Mouse (Mus musculus): Measurements from ENCODE around the gene Tpi1. TPM values are rescaled to one million over a fixed set of nuclear protein-coding genes. Genes with fewer than 3 reads are reported as not detected.

The Tpi1 gene
- 34.6 TPM for polyA plus RNA-seq (2014; fragmentation: Illumina TruSeq; extraction: RNeasy Lipid Tissue Mini Kit (QIAGEN cat#74804); ENCODE audit: low read depth, low replicate concordance)

GRCm38 (mm10) chr6:124813933-124814332, at the start of gene Tpi1:
Tpi1 (minus strand) TSS chr6:124814296.

GRCm38 (mm10) chr6:124856916-124857839, 43.1 kb upstream of the Tpi1 start, which contains the start of gene P3h3:
P3h3 (minus strand) TSS chr6:124857752.

GRCm38 (mm10) chr6:124840241-124841167, 26.4 kb upstream of the Tpi1 start, which contains the start of gene Gnb3:
Gnb3 (minus strand) TSS chr6:124840275.

GRCm38 (mm10) chr6:124828868-124829798, 15.0 kb upstream of the Tpi1 start, which contains the start of the genes Usp5 and Cdca3:
Usp5 (minus strand) TSS chr6:124829484.
Cdca3 (plus strand) TSS chr6:124829547.

GRCm38 (mm10) chr6:124808358-124809012, 5.6 kb downstream of the Tpi1 start, which contains the start of gene Spsb2:
Spsb2 (plus strand) TSS chr6:124808661.

GRCm38 (mm10) chr6:124779222-124779983, 34.7 kb downstream of the Tpi1 start, which contains the start of gene Lrrc23:
Lrrc23 (minus strand) TSS chr6:124779727.

GRCm38 (mm10) chr6:124769101-124769765, 44.9 kb downstream of the Tpi1 start, which contains the start of gene Eno2:
Eno2 (minus strand) TSS chr6:124769673.

Other genes with a start within 250 kb of the Tpi1 start
- gene C1rb, start 244.0 kb downstream of the Tpi1 start, polyA plus RNA-seq (2014; fragmentation: Illumina TruSeq; extraction: RNeasy Lipid Tissue Mini Kit (QIAGEN cat#74804); ENCODE audit: low read depth, low replicate concordance): 0.29 TPM
- 0.29 TPM for gene C1s2, start 178.2 kb downstream of the Tpi1 start, polyA plus RNA-seq (2014; fragmentation: Illumina TruSeq; extraction: RNeasy Lipid Tissue Mini Kit (QIAGEN cat#74804); ENCODE audit: low read depth, low replicate concordance)
- 56.7 TPM for gene Lpcat3, start 151.3 kb downstream of the Tpi1 start, polyA plus RNA-seq (2014; fragmentation: Illumina TruSeq; extraction: RNeasy Lipid Tissue Mini Kit (QIAGEN cat#74804); ENCODE audit: low read depth, low replicate concordance)
- gene Emg1, start 102.1 kb downstream of the Tpi1 start, polyA plus RNA-seq (2014; fragmentation: Illumina TruSeq; extraction: RNeasy Lipid Tissue Mini Kit (QIAGEN cat#74804); ENCODE audit: low read depth, low replicate concordance): 16.4 TPM
- 35.9 TPM for gene Phb2, start 102.0 kb downstream of the Tpi1 start, polyA plus RNA-seq (2014; fragmentation: Illumina TruSeq; extraction: RNeasy Lipid Tissue Mini Kit (QIAGEN cat#74804); ENCODE audit: low read depth, low replicate concordance)
- gene Ptpn6, start 75.6 kb downstream of the Tpi1 start, polyA plus RNA-seq (2014; fragmentation: Illumina TruSeq; extraction: RNeasy Lipid Tissue Mini Kit (QIAGEN cat#74804); ENCODE audit: low read depth, low replicate concordance): 1.5 TPM
- 4.3 TPM for gene Grcc10, start 72.9 kb downstream of the Tpi1 start, polyA plus RNA-seq (2014; fragmentation: Illumina TruSeq; extraction: RNeasy Lipid Tissue Mini Kit (QIAGEN cat#74804); ENCODE audit: low read depth, low replicate concordance)
- not detected for gene Gm45234, start 58.3 kb downstream of the Tpi1 start, polyA plus RNA-seq (2014; fragmentation: Illumina TruSeq; extraction: RNeasy Lipid Tissue Mini Kit (QIAGEN cat#74804); ENCODE audit: low read depth, low replicate concordance)
- gene Atn1, start 57.8 kb downstream of the Tpi1 start, polyA plus RNA-seq (2014; fragmentation: Illumina TruSeq; extraction: RNeasy Lipid Tissue Mini Kit (QIAGEN cat#74804); ENCODE audit: low read depth, low replicate concordance): 1.3 TPM
- gene Eno2, start 44.6 kb downstream of the Tpi1 start, polyA plus RNA-seq (2014; fragmentation: Illumina TruSeq; extraction: RNeasy Lipid Tissue Mini Kit (QIAGEN cat#74804); ENCODE audit: low read depth, low replicate concordance): 2.2 TPM
- gene Lrrc23, start 34.6 kb downstream of the Tpi1 start, polyA plus RNA-seq (2014; fragmentation: Illumina TruSeq; extraction: RNeasy Lipid Tissue Mini Kit (QIAGEN cat#74804); ENCODE audit: low read depth, low replicate concordance): not detected
- not detected for gene Spsb2, start 5.6 kb downstream of the Tpi1 start, polyA plus RNA-seq (2014; fragmentation: Illumina TruSeq; extraction: RNeasy Lipid Tissue Mini Kit (QIAGEN cat#74804); ENCODE audit: low read depth, low replicate concordance)
- 34.7 TPM for gene Usp5, start 15.2 kb upstream of the Tpi1 start, polyA plus RNA-seq (2014; fragmentation: Illumina TruSeq; extraction: RNeasy Lipid Tissue Mini Kit (QIAGEN cat#74804); ENCODE audit: low read depth, low replicate concordance)
- gene Cdca3, start 15.3 kb upstream of the Tpi1 start, polyA plus RNA-seq (2014; fragmentation: Illumina TruSeq; extraction: RNeasy Lipid Tissue Mini Kit (QIAGEN cat#74804); ENCODE audit: low read depth, low replicate concordance): 1.5 TPM
- gene Gnb3, start 26.0 kb upstream of the Tpi1 start, polyA plus RNA-seq (2014; fragmentation: Illumina TruSeq; extraction: RNeasy Lipid Tissue Mini Kit (QIAGEN cat#74804); ENCODE audit: low read depth, low replicate concordance): 0.35 TPM
- gene P3h3, start 43.5 kb upstream of the Tpi1 start, polyA plus RNA-seq (2014; fragmentation: Illumina TruSeq; extraction: RNeasy Lipid Tissue Mini Kit (QIAGEN cat#74804); ENCODE audit: low read depth, low replicate concordance): 0.93 TPM
- not detected for gene Gpr162, start 49.7 kb upstream of the Tpi1 start, polyA plus RNA-seq (2014; fragmentation: Illumina TruSeq; extraction: RNeasy Lipid Tissue Mini Kit (QIAGEN cat#74804); ENCODE audit: low read depth, low replicate concordance)
- 0.29 TPM for gene Cd4, start 73.9 kb upstream of the Tpi1 start, polyA plus RNA-seq (2014; fragmentation: Illumina TruSeq; extraction: RNeasy Lipid Tissue Mini Kit (QIAGEN cat#74804); ENCODE audit: low read depth, low replicate concordance)
- 0.29 TPM for gene Lag3, start 97.4 kb upstream of the Tpi1 start, polyA plus RNA-seq (2014; fragmentation: Illumina TruSeq; extraction: RNeasy Lipid Tissue Mini Kit (QIAGEN cat#74804); ENCODE audit: low read depth, low replicate concordance)
- 243 TPM for gene Ptms, start 105.8 kb upstream of the Tpi1 start, polyA plus RNA-seq (2014; fragmentation: Illumina TruSeq; extraction: RNeasy Lipid Tissue Mini Kit (QIAGEN cat#74804); ENCODE audit: low read depth, low replicate concordance)
- gene Mlf2, start 117.1 kb upstream of the Tpi1 start, polyA plus RNA-seq (2014; fragmentation: Illumina TruSeq; extraction: RNeasy Lipid Tissue Mini Kit (QIAGEN cat#74804); ENCODE audit: low read depth, low replicate concordance): 12.2 TPM
- 32.9 TPM for gene Cops7a, start 151.2 kb upstream of the Tpi1 start, polyA plus RNA-seq (2014; fragmentation: Illumina TruSeq; extraction: RNeasy Lipid Tissue Mini Kit (QIAGEN cat#74804); ENCODE audit: low read depth, low replicate concordance)
- not detected for gene Pianp, start 182.4 kb upstream of the Tpi1 start, polyA plus RNA-seq (2014; fragmentation: Illumina TruSeq; extraction: RNeasy Lipid Tissue Mini Kit (QIAGEN cat#74804); ENCODE audit: low read depth, low replicate concordance)
- 17.4 TPM for gene Zfp384, start 194.8 kb upstream of the Tpi1 start, polyA plus RNA-seq (2014; fragmentation: Illumina TruSeq; extraction: RNeasy Lipid Tissue Mini Kit (QIAGEN cat#74804); ENCODE audit: low read depth, low replicate concordance)
- gene Ing4, start 225.5 kb upstream of the Tpi1 start, polyA plus RNA-seq (2014; fragmentation: Illumina TruSeq; extraction: RNeasy Lipid Tissue Mini Kit (QIAGEN cat#74804); ENCODE audit: low read depth, low replicate concordance): 18.3 TPM
- not detected for gene Acrbp, start 235.4 kb upstream of the Tpi1 start, polyA plus RNA-seq (2014; fragmentation: Illumina TruSeq; extraction: RNeasy Lipid Tissue Mini Kit (QIAGEN cat#74804); ENCODE audit: low read depth, low replicate concordance)

Data from adrenal gland, adult 10 weeks (tissue).